Mouse (Mus musculus) hindbrain, postnatal 0 days (tissue): ENCODE results near the gene Neu1. TPM values are rescaled to one million over a fixed set of nuclear protein-coding genes. Genes with fewer than 3 reads are reported as not detected.
"Not testable (repeated sequence)": the region's sequence is repeated elsewhere in the genome, so short reads cannot be mapped to it uniquely, and the experiment has no call there.

Experiments used
- ATAC-seq: fragments of 200-750 bp; cut with Nextera tagmentation; 2 replicates; pipeline ENCODE4 v1.8.0; 2017; ENCODE audit warnings: mild to moderate bottlenecking, moderate TSS enrichment, moderate library complexity
- DNase-seq: peaks from one replicate; pipeline ENCODE4 v3.0.0-alpha.2; 2015; ENCODE audit warnings: low spot score
- H3K27ac ChIP-seq: fragments of 300-500 bp; sonication (generic); 2 replicates; pipeline ENCODE4 v1.5.1; 2014; ENCODE audit warnings: mild to moderate bottlenecking
- H3K27me3 ChIP-seq: fragments of 300-500 bp; sonication (generic); 2 replicates; pipeline ENCODE4 v1.6.1; 2014; ENCODE audit warnings: low read length, mixed read lengths; ENCODE audit not compliant: insufficient read depth
- H3K36me3 ChIP-seq: fragments of 300-500 bp; sonication (generic); 2 replicates; pipeline ENCODE4 v1.6.1; 2014; ENCODE audit warnings: low read length, mixed read lengths; ENCODE audit not compliant: insufficient read depth
- H3K4me1 ChIP-seq: fragments of 300-500 bp; sonication (generic); 2 replicates; pipeline ENCODE4 v1.6.1; 2014; ENCODE audit warnings: antibody characterized with exemption, low read length, mixed read lengths; ENCODE audit not compliant: insufficient read depth
- H3K4me2 ChIP-seq: fragments of 300-500 bp; sonication (generic); 2 replicates; pipeline ENCODE4 v1.6.1; 2014; ENCODE audit warnings: low read depth, mild to moderate bottlenecking, low read length, moderate library complexity, mixed read lengths
- H3K4me3 ChIP-seq: fragments of 300-500 bp; sonication (generic); 2 replicates; pipeline ENCODE4 v1.5.1; 2014; ENCODE audit warnings: low read length
- H3K9ac ChIP-seq: fragments of 300-500 bp; sonication (generic); replicated peaks from 2 replicates; pipeline ENCODE4 v1.6.1; 2014; ENCODE audit warnings: mild to moderate bottlenecking, low read length, moderate library complexity, mixed read lengths
- H3K9me3 ChIP-seq: fragments of 300-500 bp; sonication (generic); 2 replicates; pipeline ENCODE4 v1.6.1; 2016; ENCODE audit warnings: low read length, mixed read lengths
- CTCF ChIP-seq: IDR thresholded peaks from 2 replicates; pipeline ENCODE4 v1.5.1; 2016; ENCODE audit warnings: antibody characterized with exemption, control low read depth, low read depth
- WGBS: fragments of 180-500 bp; shearing (Covaris S2); extraction: QIAGEN DNeasy Blood & Tissue Kit; methylation state at CpG from one replicate; pipeline ENCODE4 v1.1.7; 2014; 5-methylcytosine and 5-hydroxymethylcytosine counted together
- polyA plus RNA-seq: library from polyadenylated mRNA; unstranded; fragments of >200 nt; fragmentation: Nextera tagmentation; extraction: Ambion mirVana; gene quantifications from 2 replicates; pipeline ENCODE4 v1.2.1, GENCODE M21; 2015
- total RNA-seq: library from RNA; depleted of rRNA; stranded (reverse); fragments of >200 nt; gene quantifications from 2 replicates; pipeline ENCODE4 v1.2.3, GENCODE M21; 2014

Gene Neu1
- total and polyA plus RNA-seq, 2 experiments from 2014 or later, result 43.1 to 50.9 TPM

GRCm38 (mm10) chr17:34952378-34953040 is 21.5 kb downstream of the Neu1 start:
- TF ChIP-seq CTCF, result peak; percentile 76
- no peaks in the 10 kb centered on the region for H3K4me1 ChIP-seq
- peak overlapping the region; percentile 85 for H3K27ac ChIP-seq
- no peaks in the 10 kb centered on the region for H3K27me3 ChIP-seq
- peak overlapping the region; percentile 93 for H3K9ac ChIP-seq
- H3K36me3 ChIP-seq, result 0 out of 2 replicates have a peak, but pooled peaks cover 7% of the 10 kb centered on the region
- under 1% methylated on average over 23 of the region's 23 CpGs for WGBS
- no peaks in the 10 kb centered on the region for H3K9me3 ChIP-seq
- H3K4me3 ChIP-seq, result peak overlapping the region; percentile 83
- H3K4me2 ChIP-seq, result peak overlapping the region; percentile 89
- peak; percentile 86 for DNase-seq
- peak; percentile 86 for ATAC-seq

- DNase-seq, result no peak
- no peaks in the 10 kb centered on the region for H3K9me3 ChIP-seq
- no peak overlapping the region for H3K27ac ChIP-seq
- H3K36me3 ChIP-seq, result 0 out of 2 replicates have a peak, but pooled peaks cover 7% of the 10 kb centered on the region
- no peaks in the 10 kb centered on the region for H3K27me3 ChIP-seq
- H3K4me1 ChIP-seq, result no peaks in the 10 kb centered on the region
- no peak for ATAC-seq
- WGBS, result 89% methylated on average over 3 of the region's 3 CpGs
- H3K4me2 ChIP-seq, result peak overlapping the region; percentile 89; the same call in 1 of the 2 replicates
- H3K4me3 ChIP-seq, result peak overlapping the region; percentile 83; the same call in 1 of the 2 replicates
- TF ChIP-seq CTCF, result no peak
- H3K9ac ChIP-seq, result no peak overlapping the region
Measured at GRCm38 (mm10) chr17:34953258-34953657, 22.2 kb downstream of the Neu1 start.

- Histone ChIP-seq H3K9ac (no peak overlapping the region), H3K36me3 (0 out of 2 replicates have a peak, but pooled peaks cover 7% of the 10 kb centered on the region), H3K27ac (no peak overlapping the region), H3K4me3 (no peak overlapping the region), H3K4me1 (no peaks in the 10 kb centered on the region), H3K9me3 (no peaks in the 10 kb centered on the region), H3K4me2 (no peak overlapping the region), H3K27me3 (no peaks in the 10 kb centered on the region)
- TF ChIP-seq CTCF, result no peak
- DNase-seq (no peak), ATAC-seq (no peak)
- 93% methylated on average over 4 of the region's 4 CpGs for WGBS
Measured at GRCm38 (mm10) chr17:34953904-34954303, 22.9 kb downstream of the Neu1 start.

GRCm38 (mm10) chr17:34954831-34955230 is 23.8 kb downstream of the Neu1 start:
- WGBS, result 79% methylated on average over 4 of the region's 4 CpGs
- no peak for TF ChIP-seq CTCF
- Histone ChIP-seq H3K4me2 (no peak overlapping the region), H3K9ac (no peak overlapping the region), H3K27me3 (no peaks in the 10 kb centered on the region), H3K36me3 (0 out of 2 replicates have a peak, but pooled peaks cover 7% of the 10 kb centered on the region), H3K27ac (no peak overlapping the region), H3K4me3 (no peak overlapping the region), H3K4me1 (no peaks in the 10 kb centered on the region), H3K9me3 (no peaks in the 10 kb centered on the region)
- no peak for ATAC-seq
- DNase-seq, result no peak

GRCm38 (mm10) chr17:34955884-34956283 is 24.8 kb downstream of the Neu1 start:
- Histone ChIP-seq H3K9me3 (no peaks in the 10 kb centered on the region), H3K36me3 (0 out of 2 replicates have a peak, but pooled peaks cover under 1% of the 10 kb centered on the region), H3K4me2 (no peak overlapping the region), H3K4me3 (no peak overlapping the region), H3K4me1 (no peaks in the 10 kb centered on the region), H3K9ac (no peak overlapping the region), H3K27ac (no peak overlapping the region), H3K27me3 (no peaks in the 10 kb centered on the region)
- ATAC-seq (no peak), DNase-seq (no peak)
- TF ChIP-seq CTCF, result no peak
- 85% methylated on average over 3 of the region's 3 CpGs for WGBS

- H3K4me2 ChIP-seq, result no peak overlapping the region
- no peaks in the 10 kb centered on the region for H3K36me3 ChIP-seq
- H3K9ac ChIP-seq, result no peak overlapping the region
- no peak for ATAC-seq
- H3K27me3 ChIP-seq, result no peaks in the 10 kb centered on the region
- H3K9me3 ChIP-seq, result no peaks in the 10 kb centered on the region
- H3K4me1 ChIP-seq, result no peaks in the 10 kb centered on the region
- WGBS, result 39% methylated on average over 1 of the region's 1 CpGs
- H3K27ac ChIP-seq, result no peak overlapping the region
- H3K4me3 ChIP-seq, result no peak overlapping the region
- DNase-seq, result peak; percentile 33
- peak; percentile 66 for TF ChIP-seq CTCF
Measured at GRCm38 (mm10) chr17:34956340-34956739, 25.3 kb downstream of the Neu1 start.

- not testable (repeated sequence) for H3K4me2 ChIP-seq, ATAC-seq, H3K4me1 ChIP-seq, H3K27me3 ChIP-seq, H3K9me3 ChIP-seq, DNase-seq, H3K27ac ChIP-seq, H3K36me3 ChIP-seq, H3K4me3 ChIP-seq, H3K9ac ChIP-seq
- WGBS, result 24% methylated on average over 26 of the region's 40 CpGs
Measured at GRCm38 (mm10) chr17:34957291-34957690, 26.2 kb downstream of the Neu1 start.

GRCm38 (mm10) chr17:34957966-34958365 is 26.9 kb downstream of the Neu1 start:
- not testable (repeated sequence) for H3K9ac ChIP-seq, H3K27me3 ChIP-seq, DNase-seq, H3K4me2 ChIP-seq, H3K4me1 ChIP-seq, H3K9me3 ChIP-seq, ATAC-seq, H3K4me3 ChIP-seq, H3K27ac ChIP-seq, H3K36me3 ChIP-seq
- WGBS, result 23% methylated on average over 22 of the region's 40 CpGs

GRCm38 (mm10) chr17:34958734-34959129 is 27.7 kb downstream of the Neu1 start:
- H3K9ac ChIP-seq, H3K9me3 ChIP-seq, H3K27ac ChIP-seq, H3K4me1 ChIP-seq, H3K36me3 ChIP-seq, ATAC-seq, DNase-seq, H3K27me3 ChIP-seq: not testable (repeated sequence)
- Histone ChIP-seq H3K4me2 (peak overlapping the region; percentile 66), H3K4me3 (peak overlapping the region; percentile 41)
- 3% methylated on average over 7 of the region's 47 CpGs for WGBS
